Mouse (Mus musculus) cerebellum, adult 11-12 months (tissue): ENCODE measurements around the gene Olfr247.
"Not testable (repeated sequence)": the region's sequence is repeated elsewhere in the genome, so short reads cannot be mapped to it uniquely, and the experiment has no call there.

ENCODE experiments used
- DNase-seq: peaks from one replicate; pipeline ENCODE4 v3.0.0; 2022

Olfr247 gene

GRCm38 (mm10) chr10:129976040-129976439, at the start of gene Olfr247:
Olfr247 (minus strand) TSS chr10:129976140.
- not testable (repeated sequence) for DNase-seq

DNA sequence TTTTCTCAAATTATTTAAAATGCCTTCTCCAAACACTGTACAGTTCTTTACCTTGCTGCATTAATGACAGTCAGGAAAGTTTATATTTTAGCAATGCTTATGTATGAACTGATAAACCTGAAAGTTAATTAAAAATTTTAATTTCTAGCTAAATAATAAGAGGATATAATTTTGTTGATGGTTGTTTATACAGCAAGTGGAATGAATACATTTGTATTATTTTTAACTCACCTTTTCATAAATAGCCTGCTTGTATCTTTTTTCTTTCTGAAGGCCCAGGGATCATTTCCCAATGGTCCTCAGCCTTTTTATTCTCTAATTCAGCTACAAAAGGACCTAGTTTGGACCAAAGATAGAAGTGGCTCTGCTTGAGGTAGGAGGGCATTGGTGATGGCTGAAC, 36.4 kb upstream of the Olfr247 start, which contains the start of gene Olfr820:
Olfr820 (plus strand) TSS at position 301 of the 400 bp plus-strand sequence.
- DNase-seq, result no peak

DNA sequence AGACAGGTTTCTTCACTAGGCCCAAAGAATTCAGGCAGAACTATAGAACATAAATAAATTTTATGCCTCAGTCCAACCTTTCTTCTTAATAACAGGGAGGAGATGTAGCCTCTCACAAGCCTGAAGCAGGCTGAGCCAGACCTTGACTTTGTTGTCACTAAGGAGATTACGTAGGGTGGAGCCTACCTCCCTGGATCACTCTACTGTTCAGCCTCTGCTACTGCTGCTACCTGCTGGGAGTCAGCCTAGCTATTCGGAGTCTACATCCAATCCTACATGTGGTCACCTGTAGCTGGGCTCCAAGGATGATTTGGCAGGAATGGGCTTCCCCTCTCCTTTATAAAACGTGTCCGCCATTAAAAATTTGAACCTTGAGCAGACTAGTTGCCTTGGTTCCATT, 29.4 kb upstream of the Olfr247 start:
- not testable (repeated sequence) for DNase-seq

- not testable (repeated sequence) for DNase-seq
Measured at GRCm38 (mm10) chr10:130004104-130004503, 28.2 kb upstream of the Olfr247 start.

- DNase-seq, result not testable (repeated sequence)
Measured at GRCm38 (mm10) chr10:129984962-129985361, 9.0 kb upstream of the Olfr247 start, which contains the start of gene Gm10310. Gm10310 (minus strand) TSS chr10:129985062.

- not testable (repeated sequence) for DNase-seq
Measured at GRCm38 (mm10) chr10:129981867-129982266, 5.9 kb upstream of the Olfr247 start.

- DNase-seq, result not testable (repeated sequence)
Measured at GRCm38 (mm10) chr10:129972994-129973393, 2.9 kb downstream of the Olfr247 start.

GRCm38 (mm10) chr10:129967166-129967565, 8.8 kb downstream of the Olfr247 start, which contains the start of gene Olfr819:
Olfr819 (minus strand) TSS chr10:129967266.
- DNase-seq, result not testable (repeated sequence)

- not testable (repeated sequence) for DNase-seq
Measured at GRCm38 (mm10) chr10:129966232-129966631, 9.7 kb downstream of the Olfr247 start.

- DNase-seq, result no peak
Measured at GRCm38 (mm10) chr10:129949000-129949399, 26.9 kb downstream of the Olfr247 start, which contains the start of gene Olfr818. Olfr818 (minus strand) TSS chr10:129949100.
